Mouse (Mus musculus): Measurements from ENCODE around the gene Clec16a.

Clec16a gene

DNA sequence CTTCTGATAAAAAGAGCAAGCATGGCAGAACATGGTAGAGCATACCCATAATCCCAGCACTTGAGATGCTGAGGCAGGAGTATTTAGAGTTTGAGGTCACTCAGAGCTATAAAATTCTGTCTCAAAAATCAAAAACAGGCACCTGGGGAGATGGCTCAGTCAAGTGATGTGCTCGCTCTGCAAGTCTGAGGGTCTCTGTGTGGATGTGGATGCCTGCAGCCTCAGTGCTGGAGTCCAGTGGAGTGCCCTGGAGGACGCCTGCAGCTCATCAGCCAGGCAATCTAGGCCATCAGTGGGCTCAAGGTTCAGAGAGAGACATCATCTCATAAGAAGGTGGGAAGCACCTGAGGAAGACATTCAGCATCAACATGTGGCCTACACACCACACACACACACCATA lies 137.4 kb downstream of the Clec16a start:
- DNase-seq (ENCODE audit: low read depth), result no peak

DNA sequence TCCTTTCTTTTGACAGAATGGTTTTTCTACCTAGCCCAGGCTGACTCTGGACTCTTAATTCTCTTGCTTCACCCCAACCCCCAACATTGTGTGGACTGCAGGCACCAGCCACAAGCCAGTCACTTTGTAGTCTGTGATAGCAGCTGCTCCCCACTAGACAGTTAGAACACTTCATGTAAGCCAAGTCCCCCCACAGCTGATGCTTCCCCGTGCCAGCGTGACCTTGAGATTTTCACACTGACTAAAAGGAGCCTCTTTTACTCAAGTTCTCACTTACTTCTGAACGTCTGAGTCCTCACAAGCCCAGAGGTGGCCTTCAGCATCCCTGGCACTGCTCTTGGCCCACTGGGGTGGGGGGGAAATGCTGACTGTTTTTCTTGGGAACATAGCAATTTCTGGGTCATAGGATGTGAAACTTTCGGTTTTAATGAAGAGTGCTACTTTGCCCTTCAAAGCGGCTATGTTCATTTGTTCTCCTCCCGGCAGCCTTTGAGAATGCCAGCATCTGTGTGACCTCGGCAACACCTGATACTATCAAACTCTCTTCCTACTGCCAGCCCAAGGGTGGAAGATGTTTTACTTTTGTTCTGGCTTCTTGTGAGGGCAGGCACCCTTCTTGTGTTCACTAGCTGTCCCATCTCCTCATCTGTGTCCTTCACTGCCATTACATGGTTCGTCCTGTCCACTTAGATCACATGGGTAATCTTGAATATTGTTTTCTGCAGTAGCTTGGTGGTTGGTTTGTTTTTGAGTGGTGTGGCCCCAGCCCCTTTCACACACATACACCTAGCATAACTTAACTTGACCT lies 138.3 kb downstream of the Clec16a start:
- DNase-seq (ENCODE audit: low read depth), result no peak

GRCm38 (mm10) chr16:10689748-10690318 lies 144.7 kb downstream of the Clec16a start:
- no peak for DNase-seq (ENCODE audit: low read depth)

DNA sequence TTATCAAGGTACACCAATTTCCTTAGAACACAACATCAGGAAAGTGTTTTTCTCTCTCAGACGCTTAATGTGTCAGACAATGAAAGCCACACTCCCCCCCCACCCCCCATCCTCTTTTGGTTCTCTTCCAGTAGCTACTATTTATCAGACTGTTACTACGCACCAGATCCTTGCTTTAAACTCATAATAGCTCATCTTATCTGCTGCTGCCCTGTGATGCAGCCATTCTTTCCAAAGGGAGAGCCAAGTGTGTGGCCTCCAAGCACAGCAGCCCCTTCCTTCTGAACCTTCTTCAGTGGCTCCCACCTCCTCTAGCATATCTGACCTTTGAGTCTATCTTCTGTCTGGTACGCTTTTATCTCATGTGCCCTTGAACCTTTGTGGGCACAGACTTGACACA lies 145.3 kb downstream of the Clec16a start:
- no peak for DNase-seq (ENCODE audit: low read depth)

DNA sequence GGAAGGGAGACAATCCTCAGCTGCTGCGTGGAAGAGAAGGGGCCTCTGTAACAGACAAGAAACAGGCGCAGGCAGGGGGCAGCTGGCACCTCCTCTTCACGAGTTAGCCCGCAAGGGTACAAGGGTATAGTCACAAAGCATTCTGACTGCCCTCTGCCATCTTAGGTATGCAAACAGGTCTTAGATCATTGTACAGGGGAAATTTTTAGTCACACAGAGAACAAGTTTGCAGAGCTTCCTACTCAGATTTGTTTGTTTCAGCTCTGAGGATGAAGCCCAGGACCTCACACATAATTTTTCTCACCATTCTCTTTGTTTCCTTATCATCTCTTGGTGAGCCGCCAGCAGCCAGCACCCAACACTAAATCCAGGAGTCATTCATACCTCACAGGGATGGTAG lies 146.6 kb downstream of the Clec16a start:
- no peak for DNase-seq (ENCODE audit: low read depth)

DNA sequence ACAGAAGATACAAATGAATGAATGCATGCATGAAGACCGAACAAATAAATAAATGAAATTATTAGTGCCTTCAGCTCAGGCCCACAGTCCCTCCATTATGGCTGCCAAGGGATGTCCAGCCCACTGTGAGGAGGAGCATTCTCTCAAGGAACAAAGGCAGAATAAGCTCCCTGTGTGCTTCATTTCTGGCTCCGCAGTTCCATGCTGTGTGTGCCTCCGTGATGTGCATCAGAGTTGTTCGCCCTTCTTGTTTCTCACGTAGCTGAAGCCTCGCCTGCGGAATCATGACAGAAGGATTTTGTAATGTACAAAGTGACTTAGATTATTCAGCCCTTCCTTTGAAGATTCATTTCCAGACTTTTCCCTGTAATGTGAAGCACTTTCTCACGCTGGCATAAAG lies 147.7 kb downstream of the Clec16a start:
- no peak for DNase-seq (ENCODE audit: low read depth)

DNA sequence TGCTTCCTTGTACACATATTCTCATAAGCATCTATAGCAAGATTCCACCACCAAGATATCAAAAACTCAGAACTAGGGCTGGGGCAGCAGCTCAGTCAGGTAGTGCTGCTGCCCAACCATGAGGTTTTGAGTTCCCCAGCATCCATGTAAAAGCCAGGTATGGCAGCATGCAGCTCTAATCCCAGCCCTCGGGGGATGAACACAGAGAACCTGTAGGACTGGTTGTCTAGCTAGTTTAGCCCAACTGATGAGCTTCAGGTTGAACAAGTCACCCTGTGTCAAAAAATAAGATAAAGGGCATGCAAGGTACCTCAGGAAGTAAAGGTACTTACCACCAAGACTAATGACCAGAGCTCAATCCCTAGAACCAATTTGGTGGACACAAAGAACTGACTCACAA lies 148.3 kb downstream of the Clec16a start:
- no peak for DNase-seq (ENCODE audit: low read depth)

GRCm38 (mm10) chr16:10694414-10694851 lies 149.3 kb downstream of the Clec16a start:
- no peak for DNase-seq (ENCODE audit: low read depth)

GRCm38 (mm10) chr16:10697861-10698659 lies 152.9 kb downstream of the Clec16a start:
- DNase-seq (ENCODE audit: low read depth), result no peak

- DNase-seq (ENCODE audit: low read depth), result no peak
Observed at GRCm38 (mm10) chr16:10699316-10699715, 154.2 kb downstream of the Clec16a start.

DNA sequence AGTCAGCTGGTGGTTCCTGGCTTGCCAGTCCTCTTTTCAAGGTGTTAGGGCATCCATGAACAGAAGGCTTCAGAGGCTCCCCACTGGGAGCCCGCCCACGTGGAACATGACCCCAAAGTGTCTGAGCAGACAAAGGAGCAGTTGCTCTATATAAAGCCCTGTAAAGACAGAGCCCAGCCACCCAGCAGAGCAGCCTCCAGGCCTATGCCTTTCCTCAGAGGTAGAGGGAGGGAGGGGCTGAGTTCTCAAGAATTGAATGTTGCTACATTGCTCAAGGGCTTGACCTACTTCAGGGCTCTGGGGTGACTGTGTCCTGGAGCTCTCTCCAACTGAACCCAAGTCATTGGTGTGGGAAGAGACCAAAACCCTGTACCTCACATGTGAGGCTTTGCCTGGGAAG lies 155.0 kb downstream of the Clec16a start:
- DNase-seq (ENCODE audit: low read depth), result no peak

- DNase-seq (ENCODE audit: low read depth), result peak; percentile 64
Observed at GRCm38 (mm10) chr16:10702399-10702798, 157.3 kb downstream of the Clec16a start.

DNA sequence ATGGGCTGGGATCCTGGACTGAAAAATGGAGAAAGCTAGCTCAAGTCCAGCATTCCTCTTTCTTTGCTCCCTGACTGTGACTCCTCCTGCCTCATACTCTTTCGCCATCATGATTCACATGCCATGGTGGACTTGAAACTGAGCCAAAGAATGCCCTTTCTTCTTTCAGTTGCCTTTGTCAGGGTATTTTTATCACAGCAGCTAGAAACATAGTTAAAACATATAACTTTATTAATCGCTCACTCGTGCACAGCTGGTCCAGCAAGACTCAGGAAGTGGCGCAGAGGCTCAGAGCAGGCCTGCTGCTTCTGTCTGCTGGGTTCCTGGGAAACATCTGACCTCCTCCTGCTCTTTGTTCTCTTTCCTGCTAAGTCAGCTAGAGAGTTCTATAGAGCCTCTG lies 158.8 kb downstream of the Clec16a start:
- peak; percentile 91 for DNase-seq (ENCODE audit: low read depth)

DNA sequence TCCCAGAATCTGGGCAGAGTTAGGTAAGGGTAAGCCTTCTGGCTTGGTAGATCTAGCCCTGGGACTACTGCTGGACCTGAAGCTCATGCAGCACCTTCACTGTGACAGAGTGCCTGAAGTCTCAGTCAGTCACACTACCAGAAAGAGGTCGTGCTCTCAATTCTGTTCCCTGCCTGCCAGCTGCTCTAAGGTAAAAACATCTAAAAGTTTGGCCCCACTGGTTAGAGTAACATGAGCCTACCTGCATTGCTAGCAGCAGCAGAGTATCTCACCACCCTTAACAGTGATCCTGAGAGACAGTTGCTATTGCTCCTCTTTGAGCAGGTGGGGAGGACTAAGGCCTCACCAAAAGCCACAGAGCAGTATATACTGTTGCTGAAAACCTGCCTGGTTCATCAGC lies 160.3 kb downstream of the Clec16a start:
- no peak for DNase-seq (ENCODE audit: low read depth)

DNA sequence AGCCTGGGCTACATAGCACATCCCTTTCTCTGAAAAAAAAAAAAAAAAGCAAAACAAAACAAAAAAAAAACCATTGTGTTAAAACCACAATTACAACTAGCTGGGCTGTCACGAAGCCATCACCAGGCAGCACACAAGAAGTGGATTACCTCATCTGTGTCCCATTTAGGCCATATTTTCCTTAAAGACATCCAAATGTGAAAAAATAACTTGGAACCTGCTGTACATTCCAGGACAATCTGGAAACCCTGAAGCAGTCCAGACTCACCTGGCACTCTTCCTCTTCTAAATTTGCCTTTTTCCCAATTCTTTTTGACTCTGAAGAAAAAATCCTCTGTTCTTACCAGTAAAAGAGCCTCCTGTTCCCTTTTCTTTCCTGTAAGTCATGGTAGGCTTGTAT lies 166.4 kb downstream of the Clec16a start:
- no peak for DNase-seq (ENCODE audit: low read depth)

DNA sequence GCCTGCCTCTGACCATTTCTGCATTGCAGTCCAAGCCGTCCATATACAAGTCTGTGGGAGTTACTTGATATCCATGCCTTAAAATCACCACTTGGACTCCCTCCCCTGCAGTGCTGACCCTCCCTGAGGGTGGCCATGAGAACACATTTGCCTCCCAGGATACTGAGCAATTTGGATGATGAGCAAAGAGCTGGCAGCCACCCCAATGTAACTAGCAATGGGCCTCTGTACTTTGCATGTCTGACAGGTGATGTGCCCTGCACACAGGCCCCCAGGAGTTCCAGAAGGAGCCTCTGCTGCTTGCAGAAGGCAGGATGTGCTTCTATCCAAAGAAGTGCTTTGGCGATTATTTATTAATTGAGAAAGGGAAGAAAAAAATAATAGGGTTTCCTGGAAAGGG lies 167.9 kb downstream of the Clec16a start:
- peak; percentile 64 for DNase-seq (ENCODE audit: low read depth)

DNA sequence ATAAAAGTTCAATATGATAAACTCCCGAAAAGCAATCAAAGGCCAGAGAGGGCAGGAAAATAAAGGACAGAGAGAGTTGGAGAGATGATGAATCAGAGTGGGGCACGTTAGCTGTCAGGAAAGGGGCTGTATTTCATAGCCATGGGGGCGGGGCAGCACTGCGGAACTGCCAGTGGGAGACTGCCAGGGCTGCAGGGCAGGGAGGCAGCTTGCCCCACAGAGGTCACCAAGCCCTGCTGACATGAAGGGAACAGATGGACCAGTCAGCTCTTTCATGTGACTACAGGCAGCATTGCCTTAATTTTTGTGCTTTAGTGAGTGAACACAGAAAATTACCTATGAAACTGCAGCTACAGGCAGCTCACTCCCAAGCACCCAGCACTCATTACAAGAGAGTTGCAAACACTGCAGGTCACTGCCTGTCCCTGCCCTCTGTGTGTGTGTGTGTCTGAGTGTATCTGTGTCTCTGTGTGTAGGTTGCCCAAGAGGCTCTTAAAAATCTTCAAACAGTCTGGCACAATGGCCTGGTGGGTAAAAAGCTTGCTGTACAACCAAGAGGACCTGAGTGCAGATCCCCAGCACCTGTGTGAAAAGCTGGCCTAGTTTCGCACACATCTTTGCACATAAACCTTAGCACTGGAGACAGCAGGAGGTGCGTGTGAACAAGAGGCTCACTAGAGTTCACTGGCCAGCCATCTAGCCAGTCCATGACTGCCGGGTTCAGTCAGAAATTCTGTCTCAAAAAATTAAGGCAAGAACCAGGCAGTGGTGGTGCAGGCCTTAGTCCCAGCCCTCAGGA lies 168.5 kb downstream of the Clec16a start:
- peak; percentile 67 for DNase-seq (ENCODE audit: low read depth)

DNA sequence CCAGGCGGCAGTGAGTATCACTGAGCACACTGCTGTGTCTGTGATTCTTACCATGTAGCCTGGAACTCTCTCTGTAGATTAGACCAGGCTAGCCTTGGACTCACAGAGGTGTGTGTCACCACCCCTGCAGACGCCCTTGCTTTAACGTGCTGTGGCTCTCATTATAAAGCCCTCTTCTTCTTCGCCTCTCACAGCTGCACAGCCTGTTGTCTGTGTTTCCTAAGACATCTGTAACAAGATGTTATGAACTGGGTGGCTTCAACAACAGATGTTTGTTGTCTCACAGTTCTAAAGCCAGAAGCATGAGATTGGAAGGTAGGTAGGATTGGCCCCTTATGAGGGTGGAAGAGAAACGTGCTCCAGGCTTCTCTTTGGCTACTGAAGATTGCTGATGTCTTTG lies 170.1 kb downstream of the Clec16a start:
- DNase-seq (ENCODE audit: low read depth), result no peak

GRCm38 (mm10) chr16:10715632-10716031 lies 170.5 kb downstream of the Clec16a start:
- no peak for DNase-seq (ENCODE audit: low read depth)

GRCm38 (mm10) chr16:10716696-10717095 lies 171.6 kb downstream of the Clec16a start:
- no peak for DNase-seq (ENCODE audit: low read depth)

GRCm38 (mm10) chr16:10719971-10720370 lies 174.8 kb downstream of the Clec16a start:
- peak; percentile 74 for DNase-seq (ENCODE audit: low read depth)

GRCm38 (mm10) chr16:10722882-10723544 lies 177.9 kb downstream of the Clec16a start:
- DNase-seq (ENCODE audit: low read depth), result no peak

Measured in NIH3T3 (cell line).